Mouse (Mus musculus) heart, embryonic 15.5 days (tissue): ENCODE results near the gene Slc9a3r2. TPM values are rescaled to one million over a fixed set of nuclear protein-coding genes. Genes with fewer than 3 reads are reported as not detected.

Source experiments
- ATAC-seq: fragments of 200-750 bp; cut with Nextera tagmentation; replicated peaks from 2 replicates; pipeline ENCODE4 v1.8.0; 2017; ENCODE audit warnings: low read depth, moderate TSS enrichment; ENCODE audit not compliant: insufficient number of reproducible peaks, insufficient read depth, low FRiP score
- H3K27ac ChIP-seq: fragments of 300-500 bp; sonication (generic); 2 replicates; pipeline ENCODE4 v1.5.1; 2015; ENCODE audit warnings: mild to moderate bottlenecking, inconsistent platforms
- H3K27me3 ChIP-seq: fragments of 300-500 bp; sonication (generic); 2 replicates; pipeline ENCODE4 v1.6.1; 2015; ENCODE audit warnings: inconsistent platforms
- H3K36me3 ChIP-seq: fragments of 300-500 bp; sonication (generic); 2 replicates; pipeline ENCODE4 v1.6.1; 2015; ENCODE audit warnings: mild to moderate bottlenecking, inconsistent platforms
- H3K4me1 ChIP-seq: fragments of 300-500 bp; sonication (generic); replicated peaks from 2 replicates; pipeline ENCODE4 v1.6.1; 2015; ENCODE audit warnings: inconsistent platforms
- H3K4me2 ChIP-seq: fragments of 300-500 bp; sonication (generic); 2 replicates; pipeline ENCODE4 v1.6.1; 2015; ENCODE audit warnings: inconsistent platforms, mild to moderate bottlenecking, moderate library complexity
- H3K4me3 ChIP-seq: fragments of 300-500 bp; sonication (generic); 2 replicates; pipeline ENCODE4 v1.5.1; 2015; ENCODE audit warnings: mild to moderate bottlenecking, inconsistent platforms
- H3K9ac ChIP-seq: fragments of 300-500 bp; sonication (generic); 2 replicates; pipeline ENCODE4 v1.6.1; 2015; ENCODE audit warnings: mild to moderate bottlenecking, inconsistent platforms
- H3K9me3 ChIP-seq: fragments of 300-500 bp; sonication (generic); replicated peaks from 2 replicates; pipeline ENCODE4 v1.6.1; 2016; ENCODE audit warnings: inconsistent platforms
- WGBS: fragments of 180-500 bp; shearing (Covaris S2); methylation state at CpG from one replicate; pipeline ENCODE4 v1.1.7; 2015; ENCODE audit warnings: mixed read lengths; 5-methylcytosine and 5-hydroxymethylcytosine counted together
- polyA plus RNA-seq: library from polyadenylated mRNA; unstranded; fragments of >200 nt; fragmentation: Nextera tagmentation; extraction: Ambion mirVana; gene quantifications from 2 replicates; pipeline ENCODE4 v1.2.1, GENCODE M21; 2015

Slc9a3r2 gene
- polyA plus RNA-seq, 1 experiment from 2014 or later, result 55.5 TPM

GRCm38 (mm10) chr17:24636781-24637481 is 13.2 kb downstream of the Slc9a3r2 start:
- no peak overlapping the region for H3K4me3 ChIP-seq
- peaks cover 4% of the 10 kb centered on the region; the same call in 1 of the 2 replicates for H3K36me3 ChIP-seq
- H3K27ac ChIP-seq, result no peak overlapping the region
- peaks cover 10% of the 10 kb centered on the region; the same call in 1 of the 2 replicates for H3K27me3 ChIP-seq
- no peaks in the 10 kb centered on the region for H3K9me3 ChIP-seq
- no peak overlapping the region for H3K4me2 ChIP-seq
- H3K9ac ChIP-seq, result no peak overlapping the region
- WGBS, result 69% methylated on average over 5 of the region's 5 CpGs
- no peak for ATAC-seq
- peaks cover 41% of the 10 kb centered on the region for H3K4me1 ChIP-seq

DNA sequence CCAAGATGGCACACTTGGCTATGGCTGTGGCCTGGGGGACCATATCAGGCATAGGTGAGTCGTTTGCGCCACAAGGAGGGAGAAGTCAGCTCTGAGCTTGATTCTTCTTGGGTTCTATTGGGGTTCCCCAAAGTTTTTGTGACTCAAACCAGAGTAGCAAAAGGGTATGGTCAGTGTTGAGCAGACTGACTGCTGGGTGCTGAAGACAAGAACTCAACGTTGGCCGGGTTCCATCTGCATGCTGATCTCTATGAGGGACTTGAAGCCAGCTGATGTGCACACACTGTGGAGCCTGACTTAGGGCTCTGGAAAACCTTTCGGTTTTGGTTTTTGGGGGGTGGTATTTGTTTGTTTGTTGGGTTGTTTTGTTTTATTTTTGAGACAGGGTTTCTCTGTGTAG is 14.4 kb downstream of the Slc9a3r2 start:
- peaks cover 46% of the 10 kb centered on the region for H3K4me1 ChIP-seq
- ATAC-seq, result no peak
- H3K36me3 ChIP-seq, result peaks cover 6% of the 10 kb centered on the region
- no peak overlapping the region for H3K9ac ChIP-seq
- no peaks in the 10 kb centered on the region for H3K9me3 ChIP-seq
- no peak overlapping the region for H3K4me3 ChIP-seq
- no peak overlapping the region for H3K4me2 ChIP-seq
- 84% methylated on average over 5 of the region's 5 CpGs for WGBS
- no peak overlapping the region for H3K27ac ChIP-seq
- H3K27me3 ChIP-seq, result peaks cover 10% of the 10 kb centered on the region; the same call in 1 of the 2 replicates

- ATAC-seq, result no peak
- Histone ChIP-seq H3K36me3 (peaks cover 12% of the 10 kb centered on the region), H3K9me3 (no peaks in the 10 kb centered on the region), H3K4me3 (no peak overlapping the region), H3K27ac (no peak overlapping the region), H3K9ac (no peak overlapping the region), H3K4me2 (no peak overlapping the region), H3K4me1 (peaks cover 45% of the 10 kb centered on the region), H3K27me3 (peaks cover 10% of the 10 kb centered on the region; the same call in 1 of the 2 replicates)
- 46% methylated on average over 4 of the region's 4 CpGs for WGBS
Measured at GRCm38 (mm10) chr17:24635024-24635423, 15.1 kb downstream of the Slc9a3r2 start.

GRCm38 (mm10) chr17:24633831-24634230 is 16.3 kb downstream of the Slc9a3r2 start:
- Histone ChIP-seq H3K4me2 (no peak overlapping the region), H3K27me3 (peaks cover 10% of the 10 kb centered on the region; the same call in 1 of the 2 replicates), H3K9me3 (no peaks in the 10 kb centered on the region), H3K36me3 (peaks cover 19% of the 10 kb centered on the region), H3K9ac (no peak overlapping the region), H3K4me3 (no peak overlapping the region), H3K4me1 (peaks cover 35% of the 10 kb centered on the region), H3K27ac (peak overlapping the region; percentile 93)
- ATAC-seq, result no peak
- WGBS, result 94% methylated on average over 11 of the region's 11 CpGs

GRCm38 (mm10) chr17:24632813-24633449 is 17.2 kb downstream of the Slc9a3r2 start:
- H3K9ac ChIP-seq, result peak overlapping the region; percentile 82
- H3K9me3 ChIP-seq, result no peaks in the 10 kb centered on the region
- peak overlapping the region; percentile 93 for H3K27ac ChIP-seq
- peak; percentile 60 for ATAC-seq
- peak overlapping the region; percentile 79 for H3K4me3 ChIP-seq
- WGBS, result 8% methylated on average over 22 of the region's 22 CpGs
- H3K27me3 ChIP-seq, result peaks cover 7% of the 10 kb centered on the region; the same call in 1 of the 2 replicates
- peaks cover 38% of the 10 kb centered on the region for H3K4me1 ChIP-seq
- H3K36me3 ChIP-seq, result peaks cover 24% of the 10 kb centered on the region
- H3K4me2 ChIP-seq, result peak overlapping the region; percentile 82

GRCm38 (mm10) chr17:24632167-24632812 is 17.8 kb downstream of the Slc9a3r2 start, which contains the start of the genes Tsc2 and Nthl1:
Tsc2 (minus strand) TSS chr17:24632630.
Nthl1 (plus strand) TSS chr17:24632680.
- peaks cover 7% of the 10 kb centered on the region; the same call in 1 of the 2 replicates for H3K27me3 ChIP-seq
- peak within 1 kb of the TSS; percentile 79 for H3K4me3 ChIP-seq
- peaks cover 38% of the 10 kb centered on the region for H3K4me1 ChIP-seq
- peak within 1 kb of the TSS; percentile 93 for H3K27ac ChIP-seq
- peak within 1 kb of the TSS; percentile 82 for H3K4me2 ChIP-seq
- 1% methylated on average over 51 of the region's 51 CpGs for WGBS
- H3K36me3 ChIP-seq, result peaks cover 31% of the 10 kb centered on the region
- peak; percentile 78 for ATAC-seq
- H3K9me3 ChIP-seq, result no peaks in the 10 kb centered on the region
- peak within 1 kb of the TSS; percentile 82 for H3K9ac ChIP-seq

GRCm38 (mm10) chr17:24630072-24630471 is 20.1 kb downstream of the Slc9a3r2 start:
- H3K4me1 ChIP-seq, result peaks cover 29% of the 10 kb centered on the region
- no peak overlapping the region for H3K4me2 ChIP-seq
- H3K4me3 ChIP-seq, result no peak overlapping the region
- H3K9me3 ChIP-seq, result no peaks in the 10 kb centered on the region
- ATAC-seq, result no peak
- H3K36me3 ChIP-seq, result peaks cover 47% of the 10 kb centered on the region
- no peak overlapping the region for H3K27ac ChIP-seq
- H3K9ac ChIP-seq, result no peak overlapping the region
- WGBS, result 83% methylated on average over 14 of the region's 14 CpGs
- H3K27me3 ChIP-seq, result peaks cover 5% of the 10 kb centered on the region; the same call in 1 of the 2 replicates

- Histone ChIP-seq H3K36me3 (peaks cover 61% of the 10 kb centered on the region), H3K9me3 (no peaks in the 10 kb centered on the region), H3K4me2 (no peak overlapping the region), H3K27me3 (no peaks in the 10 kb centered on the region), H3K4me3 (no peak overlapping the region), H3K4me1 (peaks cover 20% of the 10 kb centered on the region), H3K9ac (no peak overlapping the region), H3K27ac (no peak overlapping the region)
- ATAC-seq, result no peak
- 20% methylated on average over 5 of the region's 5 CpGs for WGBS
Measured at GRCm38 (mm10) chr17:24628646-24629045, 21.5 kb downstream of the Slc9a3r2 start.

- H3K27ac ChIP-seq, result no peak overlapping the region
- no peak overlapping the region for H3K4me2 ChIP-seq
- H3K9ac ChIP-seq, result no peak overlapping the region
- ATAC-seq, result no peak
- peaks cover 86% of the 10 kb centered on the region for H3K36me3 ChIP-seq
- no peaks in the 10 kb centered on the region for H3K27me3 ChIP-seq
- H3K4me3 ChIP-seq, result no peak overlapping the region
- WGBS, result 90% methylated on average over 8 of the region's 8 CpGs
- H3K4me1 ChIP-seq, result peaks cover 4% of the 10 kb centered on the region
- no peaks in the 10 kb centered on the region for H3K9me3 ChIP-seq
Measured at GRCm38 (mm10) chr17:24625472-24625871, 24.7 kb downstream of the Slc9a3r2 start.

GRCm38 (mm10) chr17:24617561-24618194 is 32.4 kb downstream of the Slc9a3r2 start:
- no peak overlapping the region for H3K4me2 ChIP-seq
- H3K27me3 ChIP-seq, result no peaks in the 10 kb centered on the region
- H3K36me3 ChIP-seq, result peaks cover 67% of the 10 kb centered on the region
- H3K4me1 ChIP-seq, result no peaks in the 10 kb centered on the region
- H3K9me3 ChIP-seq, result no peaks in the 10 kb centered on the region
- no peak for ATAC-seq
- H3K9ac ChIP-seq, result no peak overlapping the region
- H3K27ac ChIP-seq, result no peak overlapping the region
- no peak overlapping the region for H3K4me3 ChIP-seq
- WGBS, result 77% methylated on average over 14 of the region's 14 CpGs

DNA sequence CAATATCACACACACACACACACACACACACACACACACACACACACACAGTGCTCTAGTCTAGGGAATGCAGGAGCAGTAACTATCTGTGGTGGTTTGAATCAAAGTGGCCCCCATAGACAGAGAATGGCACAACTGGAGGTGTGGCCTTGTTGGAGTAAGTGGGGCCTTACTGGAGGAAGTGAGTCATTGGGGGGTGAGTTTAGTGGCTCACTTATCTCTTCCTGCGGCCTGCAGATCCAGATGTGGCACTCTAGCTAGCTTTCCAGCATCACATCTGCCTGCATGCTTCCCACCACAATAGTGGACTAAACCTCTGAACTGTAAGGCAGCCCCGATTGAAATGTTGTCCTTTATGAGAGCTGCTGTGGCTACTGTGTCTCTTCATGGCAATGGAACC is 39.4 kb downstream of the Slc9a3r2 start:
- 41% methylated on average over 2 of the region's 2 CpGs for WGBS
- ATAC-seq, result no peak; the same call in 1 of the 2 replicates
- Histone ChIP-seq H3K4me3 (no peak overlapping the region), H3K4me2 (no peak overlapping the region), H3K27me3 (no peaks in the 10 kb centered on the region), H3K9ac (no peak overlapping the region), H3K9me3 (no peaks in the 10 kb centered on the region), H3K4me1 (no peaks in the 10 kb centered on the region), H3K36me3 (peaks cover 57% of the 10 kb centered on the region), H3K27ac (no peak overlapping the region)
